Mouse (Mus musculus): ENCODE measurements around the gene Slc35f6. TPM values are rescaled to one million over a fixed set of nuclear protein-coding genes. Genes with fewer than 3 reads are reported as not detected.
"Not testable (repeated sequence)": the region's sequence is repeated elsewhere in the genome, so short reads cannot be mapped to it uniquely, and the experiment has no call there.

The Slc35f6 gene
- polyA plus RNA-seq, 1 experiment: 60.0 TPM

- Histone ChIP-seq H3K4me3 (ENCODE audit: insufficient read depth, low read length) (no peak overlapping the region), H3K27ac (ENCODE audit: insufficient read depth, low read length) (no peak overlapping the region), H3K4me1 (ENCODE audit: control insufficient read depth, insufficient read depth, low read length) (no peaks in the 10 kb centered on the region)
- TF ChIP-seq POLR2A (IDR thresholded peaks at IDR 0.05; ENCODE audit: extremely low read depth, insufficient read depth, low read length) (no peak), CTCF (IDR thresholded peaks at IDR 0.05; ENCODE audit: extremely low read depth, insufficient read depth, low read length) (no peak)
Measured at GRCm38 (mm10) chr5:30676800-30677199, 29.1 kb downstream of the Slc35f6 start.

GRCm38 (mm10) chr5:30678069-30678468, 30.3 kb downstream of the Slc35f6 start:
- not testable (repeated sequence) for H3K4me3 ChIP-seq (ENCODE audit: insufficient read depth, low read length); H3K27ac ChIP-seq (ENCODE audit: insufficient read depth, low read length); H3K4me1 ChIP-seq (ENCODE audit: control insufficient read depth, insufficient read depth, low read length)

GRCm38 (mm10) chr5:30678722-30679296, 31.1 kb downstream of the Slc35f6 start:
- no peak overlapping the region for H3K4me3 ChIP-seq (ENCODE audit: insufficient read depth, low read length)
- H3K4me1 ChIP-seq (ENCODE audit: control insufficient read depth, insufficient read depth, low read length): no peaks in the 10 kb centered on the region
- TF ChIP-seq CTCF (IDR thresholded peaks at IDR 0.05; ENCODE audit: extremely low read depth, insufficient read depth, low read length) (no peak), POLR2A (IDR thresholded peaks at IDR 0.05; ENCODE audit: extremely low read depth, insufficient read depth, low read length) (no peak)
- H3K27ac ChIP-seq (ENCODE audit: insufficient read depth, low read length): no peak overlapping the region

- no peaks in the 10 kb centered on the region for H3K4me1 ChIP-seq (ENCODE audit: control insufficient read depth, insufficient read depth, low read length)
- H3K4me3 ChIP-seq (ENCODE audit: insufficient read depth, low read length): no peak overlapping the region
- no peak overlapping the region for H3K27ac ChIP-seq (ENCODE audit: insufficient read depth, low read length)
- no peak for TF ChIP-seq CTCF (IDR thresholded peaks at IDR 0.05; ENCODE audit: extremely low read depth, insufficient read depth, low read length)
- TF ChIP-seq POLR2A (IDR thresholded peaks at IDR 0.05; ENCODE audit: extremely low read depth, insufficient read depth, low read length): no peak
Measured at GRCm38 (mm10) chr5:30679593-30679992, 31.9 kb downstream of the Slc35f6 start.

GRCm38 (mm10) chr5:30681970-30682369, 34.2 kb downstream of the Slc35f6 start:
- Histone ChIP-seq H3K4me3 (ENCODE audit: insufficient read depth, low read length) (no peak overlapping the region), H3K27ac (ENCODE audit: insufficient read depth, low read length) (no peak overlapping the region), H3K4me1 (ENCODE audit: control insufficient read depth, insufficient read depth, low read length) (no peaks in the 10 kb centered on the region)
- TF ChIP-seq POLR2A (IDR thresholded peaks at IDR 0.05; ENCODE audit: extremely low read depth, insufficient read depth, low read length) (no peak), CTCF (IDR thresholded peaks at IDR 0.05; ENCODE audit: extremely low read depth, insufficient read depth, low read length) (no peak)

GRCm38 (mm10) chr5:30682967-30683600, 35.4 kb downstream of the Slc35f6 start:
- H3K4me3 ChIP-seq (ENCODE audit: insufficient read depth, low read length): no peak overlapping the region
- TF ChIP-seq CTCF (IDR thresholded peaks at IDR 0.05; ENCODE audit: extremely low read depth, insufficient read depth, low read length) (no peak), POLR2A (IDR thresholded peaks at IDR 0.05; ENCODE audit: extremely low read depth, insufficient read depth, low read length) (no peak)
- no peak overlapping the region for H3K27ac ChIP-seq (ENCODE audit: insufficient read depth, low read length)
- H3K4me1 ChIP-seq (ENCODE audit: control insufficient read depth, insufficient read depth, low read length): no peaks in the 10 kb centered on the region

GRCm38 (mm10) chr5:30683993-30684392, 36.3 kb downstream of the Slc35f6 start:
- Histone ChIP-seq H3K4me3 (ENCODE audit: insufficient read depth, low read length) (no peak overlapping the region), H3K4me1 (ENCODE audit: control insufficient read depth, insufficient read depth, low read length) (no peaks in the 10 kb centered on the region), H3K27ac (ENCODE audit: insufficient read depth, low read length) (no peak overlapping the region)
- TF ChIP-seq CTCF (IDR thresholded peaks at IDR 0.05; ENCODE audit: extremely low read depth, insufficient read depth, low read length) (no peak), POLR2A (IDR thresholded peaks at IDR 0.05; ENCODE audit: extremely low read depth, insufficient read depth, low read length) (no peak)

GRCm38 (mm10) chr5:30686781-30687180, 39.0 kb downstream of the Slc35f6 start:
- no peak overlapping the region for H3K27ac ChIP-seq (ENCODE audit: insufficient read depth, low read length)
- no peak overlapping the region for H3K4me3 ChIP-seq (ENCODE audit: insufficient read depth, low read length)
- H3K4me1 ChIP-seq (ENCODE audit: control insufficient read depth, insufficient read depth, low read length): no peaks in the 10 kb centered on the region
- TF ChIP-seq CTCF (IDR thresholded peaks at IDR 0.05; ENCODE audit: extremely low read depth, insufficient read depth, low read length) (peak; percentile 79), POLR2A (IDR thresholded peaks at IDR 0.05; ENCODE audit: extremely low read depth, insufficient read depth, low read length) (no peak)

- TF ChIP-seq POLR2A (IDR thresholded peaks at IDR 0.05; ENCODE audit: extremely low read depth, insufficient read depth, low read length) (no peak), CTCF (IDR thresholded peaks at IDR 0.05; ENCODE audit: extremely low read depth, insufficient read depth, low read length) (no peak)
- H3K4me1 ChIP-seq (ENCODE audit: control insufficient read depth, insufficient read depth, low read length): no peaks in the 10 kb centered on the region
- H3K4me3 ChIP-seq (ENCODE audit: insufficient read depth, low read length): no peak overlapping the region
Measured at GRCm38 (mm10) chr5:30700361-30701000, 52.7 kb downstream of the Slc35f6 start.

GRCm38 (mm10) chr5:30701373-30701772, 53.6 kb downstream of the Slc35f6 start:
- H3K4me1 ChIP-seq (ENCODE audit: control insufficient read depth, insufficient read depth, low read length); H3K27ac ChIP-seq (ENCODE audit: insufficient read depth, low read length); H3K4me3 ChIP-seq (ENCODE audit: insufficient read depth, low read length): not testable (repeated sequence)

More at GRCm38 (mm10) chr5:30700361-30701000, 52.7 kb downstream of the Slc35f6 start:
- H3K27ac ChIP-seq (ENCODE audit: insufficient read depth, low read length): no peak overlapping the region

All from cortical plate, adult 2 months (tissue).